Mouse (Mus musculus): ENCODE results near the gene Prss33.

The Prss33 gene

GRCm38 (mm10) chr17:23825591-23825990 is 10.3 kb downstream of the Prss33 start:
- DNase-seq (ENCODE audit: low spot score), result no peak

- DNase-seq (ENCODE audit: low spot score), result no peak
Observed at GRCm38 (mm10) chr17:23823614-23824013, 12.2 kb downstream of the Prss33 start.

- no peak for DNase-seq (ENCODE audit: low spot score)
Observed at GRCm38 (mm10) chr17:23823018-23823417, 12.8 kb downstream of the Prss33 start.

GRCm38 (mm10) chr17:23822094-23822493 is 13.8 kb downstream of the Prss33 start:
- DNase-seq (ENCODE audit: low spot score), result no peak

GRCm38 (mm10) chr17:23820731-23821130 is 15.1 kb downstream of the Prss33 start:
- DNase-seq (ENCODE audit: low spot score), result no peak

GRCm38 (mm10) chr17:23819235-23819634 is 16.6 kb downstream of the Prss33 start:
- DNase-seq (ENCODE audit: low spot score), result no peak

- DNase-seq (ENCODE audit: low spot score), result no peak
Observed at GRCm38 (mm10) chr17:23818579-23818978, 17.3 kb downstream of the Prss33 start.

- no peak for DNase-seq (ENCODE audit: low spot score)
Observed at GRCm38 (mm10) chr17:23815641-23816040, 20.2 kb downstream of the Prss33 start.

GRCm38 (mm10) chr17:23807918-23808317 is 27.9 kb downstream of the Prss33 start:
- DNase-seq (ENCODE audit: low spot score), result no peak

GRCm38 (mm10) chr17:23806867-23807266 is 29.0 kb downstream of the Prss33 start:
- no peak for DNase-seq (ENCODE audit: low spot score)

- no peak for DNase-seq (ENCODE audit: low spot score)
Observed at GRCm38 (mm10) chr17:23804426-23805085, 31.3 kb downstream of the Prss33 start.

GRCm38 (mm10) chr17:23803366-23804041 is 32.4 kb downstream of the Prss33 start:
- no peak for DNase-seq (ENCODE audit: low spot score)

GRCm38 (mm10) chr17:23802746-23803365 is 33.0 kb downstream of the Prss33 start:
- peak; percentile 88 for DNase-seq (ENCODE audit: low spot score)

GRCm38 (mm10) chr17:23801627-23802026 is 34.2 kb downstream of the Prss33 start:
- DNase-seq (ENCODE audit: low spot score), result no peak

- DNase-seq (ENCODE audit: low spot score), result no peak
Observed at GRCm38 (mm10) chr17:23797316-23797715, 38.5 kb downstream of the Prss33 start.

GRCm38 (mm10) chr17:23795323-23795722 is 40.5 kb downstream of the Prss33 start:
- DNase-seq (ENCODE audit: low spot score), result no peak

- no peak for DNase-seq (ENCODE audit: low spot score)
Observed at GRCm38 (mm10) chr17:23791079-23791357, 44.8 kb downstream of the Prss33 start.

- no peak for DNase-seq (ENCODE audit: low spot score)
Observed at GRCm38 (mm10) chr17:23790269-23791078, 45.4 kb downstream of the Prss33 start, which contains the start of gene Srrm2. Srrm2 (plus strand) TSS chr17:23790532.

- DNase-seq (ENCODE audit: low spot score), result no peak
Observed at GRCm38 (mm10) chr17:23789749-23790268, 46.0 kb downstream of the Prss33 start.

GRCm38 (mm10) chr17:23788973-23789372 is 46.9 kb downstream of the Prss33 start:
- DNase-seq (ENCODE audit: low spot score), result no peak

- no peak for DNase-seq (ENCODE audit: low spot score)
Observed at GRCm38 (mm10) chr17:23786510-23786931, 49.3 kb downstream of the Prss33 start.

All from spleen, adult 12 weeks (tissue).